Mouse (Mus musculus): ENCODE results near the gene Chad. TPM values are rescaled to one million over a fixed set of nuclear protein-coding genes. Genes with fewer than 3 reads are reported as not detected.

Gene Chad
- total RNA-seq (2021), result under 1 TPM; 0.30 to 0.58 TPM
- long read RNA-seq, result 0 reads

DNA sequence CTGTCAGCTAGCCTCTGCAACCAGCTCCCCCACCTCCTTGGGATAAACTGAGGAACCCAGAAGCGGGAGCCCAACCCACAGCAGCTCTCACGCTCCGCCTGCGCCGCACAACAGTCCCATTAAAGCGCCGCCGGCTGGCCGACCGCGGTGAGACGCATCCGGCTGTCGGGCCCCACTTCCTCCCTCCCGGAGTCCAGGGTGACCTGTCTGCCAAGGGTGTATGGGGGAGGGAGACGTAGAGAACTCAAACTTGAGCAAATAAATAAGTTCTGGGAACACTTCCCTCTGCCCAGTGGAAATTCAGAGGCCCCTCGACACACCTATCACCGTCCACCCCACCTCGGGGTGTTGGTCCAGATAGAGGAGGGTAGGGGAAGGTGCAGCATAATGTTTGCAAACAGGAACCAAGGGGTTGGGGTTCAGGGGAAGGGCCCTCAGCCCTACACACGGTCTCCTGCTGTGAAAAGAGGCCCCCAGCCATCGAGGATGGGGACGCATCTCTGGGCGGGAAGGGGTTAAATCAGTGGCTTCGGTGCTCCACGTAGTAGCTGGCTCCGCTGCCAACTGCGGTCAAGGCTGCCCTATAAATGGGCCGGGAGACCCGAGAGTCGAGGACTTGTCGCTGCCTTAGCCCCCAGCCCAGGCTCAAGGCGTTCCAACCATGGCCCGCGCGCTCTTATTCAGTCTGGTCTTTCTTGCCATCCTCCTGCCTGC, at the start of gene Chad:
Chad (plus strand) TSS at position 611 of the 714 bp plus-strand sequence.
- no peak for DNase-seq (ENCODE audit: low spot score in 2 of 2)

GRCm38 (mm10) chr11:94521219-94521843, 43.5 kb upstream of the Chad start, which contains the start of gene Mycbpap:
Gene Mycbpap (minus strand): TSS chr11:94521742.
- DNase-seq (ENCODE audit: low spot score in 2 of 2), result peak; percentile 28 to 51

DNA sequence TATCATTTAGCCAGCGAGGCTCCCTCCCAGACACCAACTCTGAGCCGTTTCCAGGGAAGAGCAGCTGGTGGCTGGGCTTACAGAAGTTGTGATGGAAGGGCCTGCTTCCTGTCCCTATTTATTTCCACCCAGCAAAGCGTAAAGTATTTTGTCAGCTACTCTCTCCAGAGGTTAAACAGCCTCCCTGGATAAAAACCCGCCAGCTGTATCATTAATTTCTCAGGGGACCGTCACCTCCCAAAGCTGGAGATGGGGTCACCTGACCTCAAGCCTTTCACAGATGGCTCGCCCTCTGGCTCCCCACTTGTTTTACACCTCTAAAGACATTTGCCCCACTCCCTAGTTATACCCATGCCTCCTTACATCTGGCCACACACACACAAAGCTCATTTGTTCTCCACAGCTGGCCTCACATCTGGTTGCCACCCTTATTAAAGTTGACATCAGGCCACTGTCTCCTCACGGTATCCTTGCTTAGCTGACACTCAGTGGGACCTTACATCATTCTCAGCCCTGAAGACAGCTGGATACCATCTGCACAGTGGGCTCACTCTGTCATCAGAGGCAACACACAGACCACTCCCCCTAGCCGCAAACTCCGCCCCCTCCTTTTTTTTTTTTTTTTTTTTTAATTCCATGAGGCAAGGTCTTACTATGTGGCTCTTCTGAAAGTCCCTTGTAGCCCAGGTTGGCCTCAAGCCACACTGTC, 38.5 kb upstream of the Chad start:
- DNase-seq (ENCODE audit: low spot score in 2 of 2), result no peak

DNA sequence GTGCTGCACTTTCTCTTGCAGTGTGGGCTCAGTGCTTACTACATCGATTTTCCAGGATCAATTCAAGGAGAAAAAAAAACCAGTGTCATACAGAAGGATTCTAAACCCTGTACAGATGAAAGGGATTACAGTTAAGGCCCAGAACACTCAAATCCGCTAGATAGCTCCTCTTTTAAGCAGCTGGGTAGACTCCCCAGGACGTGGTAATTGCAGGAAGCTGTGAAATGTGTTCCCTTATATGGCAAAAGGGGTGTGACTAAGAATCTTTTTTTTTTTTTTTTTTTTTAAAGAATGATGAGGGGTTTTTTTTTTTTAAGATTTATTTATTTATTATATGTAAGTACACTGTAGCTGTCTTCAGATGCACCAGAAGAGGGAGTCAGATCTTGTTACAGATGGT, 36.0 kb upstream of the Chad start:
- no peak for DNase-seq (ENCODE audit: low spot score in 2 of 2)

DNA sequence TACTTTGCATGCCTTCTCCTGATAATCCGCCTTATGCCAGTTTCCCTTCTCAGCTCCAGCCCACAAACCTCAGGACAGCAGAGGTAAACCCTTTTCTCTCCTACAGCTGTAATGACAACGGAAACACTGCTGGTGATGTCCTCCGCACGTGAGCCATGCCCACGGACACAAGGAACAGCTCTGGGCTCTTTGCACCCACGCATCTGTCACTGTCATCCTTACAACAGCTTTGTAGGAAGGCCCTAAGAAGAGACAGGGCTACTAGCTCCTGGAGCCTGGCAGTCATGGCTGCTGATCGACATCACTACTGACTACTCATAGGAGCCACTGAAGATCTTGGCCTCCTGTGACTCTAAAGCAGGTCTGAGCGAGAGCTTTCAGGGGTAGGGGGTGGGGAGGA, 31.7 kb upstream of the Chad start:
- no peak for DNase-seq (ENCODE audit: low spot score in 2 of 2)

GRCm38 (mm10) chr11:94538733-94539292, 26.0 kb upstream of the Chad start:
- DNase-seq (ENCODE audit: low spot score in 2 of 2), result no peak

DNA sequence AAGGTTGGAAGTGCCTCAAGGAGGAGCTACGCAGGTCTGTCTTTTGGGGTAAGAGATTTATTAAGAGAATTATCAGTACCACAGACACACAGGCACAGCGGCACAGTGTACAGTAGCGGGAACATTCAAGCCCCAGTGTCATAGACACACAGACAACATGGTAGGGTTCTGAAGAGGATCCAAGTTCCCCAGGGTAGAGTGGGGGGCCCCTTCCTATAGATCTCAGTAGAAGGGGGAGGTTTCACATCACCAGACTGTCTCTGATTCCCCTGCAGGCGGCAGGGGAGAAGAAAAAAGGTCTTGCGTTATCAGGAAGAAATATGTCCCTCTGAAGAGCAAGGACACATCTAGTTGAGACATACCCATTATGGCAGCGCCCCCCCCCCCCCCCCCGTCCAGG, 25.1 kb upstream of the Chad start:
- DNase-seq (ENCODE audit: low spot score in 2 of 2), result no peak

DNA sequence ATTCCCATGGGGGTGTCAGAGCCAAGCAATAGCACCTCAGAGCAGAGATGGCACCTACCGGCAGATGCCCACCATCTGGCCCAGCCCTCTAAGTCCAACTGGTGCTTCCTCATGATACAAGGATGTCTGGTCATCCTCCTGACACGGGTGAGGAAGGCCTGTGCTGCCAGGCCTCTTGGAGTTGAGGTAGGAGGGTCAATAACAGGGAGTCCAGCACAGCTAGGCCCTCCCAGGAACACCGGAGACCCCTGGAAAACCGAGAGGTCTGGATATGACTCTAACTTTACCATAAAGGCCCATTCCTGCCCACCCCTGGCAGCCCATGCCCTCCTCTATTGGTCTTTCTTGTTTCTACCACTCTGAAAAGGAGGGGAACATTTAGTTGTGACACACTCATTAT, 22.4 kb upstream of the Chad start:
- DNase-seq (ENCODE audit: low spot score in 2 of 2), result no peak

DNA sequence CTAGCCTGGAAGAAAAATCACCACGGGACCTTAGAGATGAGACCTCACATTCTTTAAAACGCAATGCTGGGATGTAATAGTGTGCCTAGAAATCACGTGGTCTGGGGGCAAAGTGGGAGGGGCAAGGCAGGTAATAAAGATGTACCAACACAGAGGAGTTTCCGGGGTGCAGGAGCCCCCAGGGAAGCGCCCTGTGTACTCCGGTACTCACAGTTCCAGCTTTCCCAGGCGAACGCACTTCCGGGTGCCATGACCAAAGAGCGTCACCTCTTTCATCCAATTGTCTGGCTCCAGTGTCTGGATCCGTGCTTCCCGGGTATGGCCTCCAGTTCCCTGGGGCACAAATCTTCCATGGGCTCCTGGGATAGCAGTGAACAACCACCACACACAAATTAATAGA, 21.5 kb upstream of the Chad start:
- no peak for DNase-seq (ENCODE audit: low spot score in 2 of 2)

DNA sequence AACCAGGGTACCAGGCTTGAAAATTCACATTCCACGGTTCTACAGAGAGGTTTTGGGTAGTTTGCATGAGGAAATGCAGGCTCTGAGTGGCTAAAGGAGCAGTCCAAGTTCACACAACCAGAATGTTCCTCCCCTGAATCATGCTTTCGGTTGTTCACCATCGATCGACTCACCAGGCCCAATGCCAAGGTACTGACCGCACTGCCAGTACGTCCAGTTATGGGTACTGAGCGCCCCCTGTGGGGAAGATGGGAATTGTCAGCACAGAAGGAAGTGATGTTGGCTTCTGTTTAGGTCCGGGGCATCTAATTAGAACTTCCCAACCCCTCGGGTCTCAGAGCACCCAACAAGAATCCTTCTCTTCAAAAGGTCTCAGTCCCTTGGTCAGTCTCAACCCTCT, 20.9 kb upstream of the Chad start:
- DNase-seq (ENCODE audit: low spot score in 2 of 2), result peak; percentile 67 to 94

DNA sequence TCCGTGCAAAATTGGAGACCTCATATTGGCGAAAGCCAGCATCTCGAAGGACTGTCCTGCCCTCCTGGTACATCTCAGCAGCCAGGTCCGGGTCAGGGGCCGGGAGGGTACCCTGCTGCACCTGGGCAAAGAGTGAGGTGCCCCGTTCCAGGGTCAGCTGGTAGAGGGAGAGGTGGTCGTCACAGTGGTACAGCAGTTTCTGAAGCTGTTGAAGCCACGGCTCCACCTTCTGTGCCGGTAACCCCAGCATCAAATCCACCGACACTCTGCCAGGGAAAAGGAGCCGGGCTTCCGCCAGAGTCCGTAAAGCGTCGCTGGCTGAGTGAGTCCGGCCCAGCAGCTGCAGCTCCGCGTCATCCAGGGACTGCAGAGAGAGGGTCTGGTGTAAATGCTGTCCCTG, 20.4 kb upstream of the Chad start:
- peak in 1 of 2 experiments; percentile 14 for DNase-seq (ENCODE audit: low spot score in 2 of 2)

- no peak for DNase-seq (ENCODE audit: low spot score in 2 of 2)
Measured at GRCm38 (mm10) chr11:94546381-94546780, 18.5 kb upstream of the Chad start.

DNA sequence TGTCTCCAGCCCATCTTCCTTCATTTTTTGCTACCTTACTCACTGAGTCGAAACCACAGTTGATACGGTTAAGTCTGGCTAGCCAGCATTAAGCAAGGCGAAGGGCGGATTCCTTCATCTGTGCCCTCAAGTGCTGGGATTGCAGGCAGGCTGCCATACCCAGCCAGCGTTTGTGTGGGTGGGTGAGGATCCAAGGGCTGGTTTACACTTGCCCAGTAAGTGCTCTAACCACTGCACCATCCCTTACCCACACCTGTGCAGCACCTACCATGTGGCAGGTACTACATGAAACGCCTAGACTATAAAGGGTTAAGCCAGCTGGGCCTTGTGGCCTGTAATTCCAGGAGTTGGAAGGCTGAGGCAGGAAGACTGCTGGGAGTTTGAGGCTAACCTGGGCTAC, 17.6 kb upstream of the Chad start:
- DNase-seq (ENCODE audit: low spot score in 2 of 2), result no peak

DNA sequence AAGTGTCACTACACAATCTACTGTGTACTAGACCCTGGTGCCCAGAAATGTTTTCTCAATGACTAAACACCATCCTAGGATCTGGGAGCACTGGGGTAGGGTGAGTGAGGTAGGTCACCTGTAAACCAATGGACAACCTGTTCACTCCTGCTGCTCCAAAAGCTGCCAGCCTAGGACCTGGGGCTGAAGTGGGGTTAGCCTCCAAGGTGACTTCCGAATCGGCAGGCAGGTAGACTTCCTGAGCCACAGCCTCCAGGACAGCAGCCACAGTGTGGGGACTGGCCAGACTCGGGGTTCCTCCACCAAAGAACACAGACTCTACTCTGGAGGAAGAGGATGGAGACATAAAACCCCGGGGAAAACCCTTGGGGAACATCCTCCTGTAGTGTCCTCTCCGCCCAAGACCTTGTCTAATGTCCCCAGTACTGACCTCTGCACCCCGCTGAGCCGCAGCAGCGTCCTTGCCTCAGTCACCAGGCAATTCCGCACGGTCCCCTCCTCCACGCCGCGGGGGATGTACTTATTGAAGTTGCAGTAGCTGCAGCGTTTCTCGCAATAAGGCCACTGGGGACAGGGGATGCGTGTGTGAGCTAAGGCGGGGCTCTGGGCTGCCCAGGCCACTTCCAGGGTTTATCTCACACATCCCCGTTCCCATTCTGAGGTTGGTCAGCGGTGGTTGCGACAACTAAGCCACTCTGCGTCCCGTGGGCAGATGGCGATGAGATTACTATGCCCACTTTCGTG, 16.6 kb upstream of the Chad start:
- DNase-seq (ENCODE audit: low spot score in 2 of 2), result peak in 1 of 2 experiments; percentile 48

GRCm38 (mm10) chr11:94548888-94549690, 15.8 kb upstream of the Chad start, which contains the start of gene Rsad1:
Gene Rsad1 (minus strand): TSS chr11:94549255.
- DNase-seq (ENCODE audit: low spot score in 2 of 2), result peak; percentile 91 to 98

DNA sequence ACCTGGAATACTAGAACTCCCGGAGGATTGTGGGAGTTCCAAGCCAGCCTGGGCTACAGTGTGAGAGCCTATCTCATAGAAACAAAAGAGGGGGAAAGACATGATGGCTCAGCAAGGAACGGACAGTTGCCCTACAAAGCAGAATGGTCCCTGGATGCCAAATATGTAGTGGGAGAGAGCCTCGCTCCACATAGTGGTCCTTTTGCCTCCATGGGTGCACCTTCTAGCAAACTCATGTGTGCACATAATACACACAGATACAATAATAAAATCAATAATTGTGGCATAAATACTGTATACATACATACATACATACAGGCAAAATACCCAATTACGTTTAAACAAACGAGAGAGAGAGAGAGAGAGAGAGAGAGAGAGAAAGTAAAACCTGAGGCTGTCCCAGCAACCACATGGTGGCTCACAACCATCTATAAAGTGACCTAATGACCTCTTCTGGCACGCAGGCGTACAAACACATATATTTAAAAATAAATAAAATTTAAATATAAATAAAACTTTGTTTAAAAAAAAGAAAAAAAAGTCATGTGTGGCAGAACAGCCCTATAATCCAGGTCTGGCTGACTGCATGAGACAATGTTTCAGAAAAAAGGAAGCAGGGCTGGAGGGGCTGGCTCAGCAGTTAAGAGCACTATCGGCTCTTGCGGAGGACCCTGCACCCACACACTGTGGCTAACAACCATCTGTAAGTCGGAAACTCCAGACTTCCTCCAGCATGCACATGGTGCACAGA, 15.0 kb upstream of the Chad start:
- peak; percentile 52 to 71 for DNase-seq (ENCODE audit: low spot score in 2 of 2)

DNA sequence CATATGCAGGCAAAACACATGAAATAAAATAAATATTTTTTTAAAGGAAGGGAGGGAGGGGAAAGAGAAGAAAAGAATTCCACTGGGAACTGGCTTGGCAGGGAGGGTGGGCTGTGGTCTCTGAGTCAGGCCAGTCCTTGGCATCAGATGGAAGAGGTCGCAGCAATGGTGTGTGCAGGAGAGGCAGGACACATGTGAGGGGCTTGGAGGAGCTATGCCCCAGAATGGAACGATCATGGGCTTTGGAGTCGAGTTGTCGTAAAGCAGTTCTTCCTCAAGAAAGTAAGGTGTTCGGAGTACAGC, 14.5 kb upstream of the Chad start:
- DNase-seq (ENCODE audit: low spot score in 2 of 2), result no peak

GRCm38 (mm10) chr11:94558226-94558625, 6.6 kb upstream of the Chad start:
- DNase-seq (ENCODE audit: low spot score in 2 of 2), result no peak

DNA sequence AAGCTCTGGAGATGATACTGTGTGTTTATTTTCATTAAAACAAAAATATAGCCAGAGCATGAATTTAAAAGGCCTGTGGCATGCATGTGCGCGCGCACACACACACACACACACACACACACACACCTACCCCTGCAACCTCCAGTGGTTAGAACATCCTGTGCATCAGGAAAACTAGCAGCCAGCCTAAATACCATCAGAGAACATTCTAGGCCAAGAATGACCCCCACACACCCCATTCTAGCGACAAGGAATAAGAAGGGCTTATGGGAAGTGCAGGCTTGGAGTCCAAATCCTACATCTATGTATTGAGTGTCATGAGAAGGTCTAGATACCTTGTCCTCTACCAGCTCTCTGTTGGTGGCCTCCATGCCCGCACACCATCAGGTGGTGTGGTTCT, 1.5 kb upstream of the Chad start:
- DNase-seq (ENCODE audit: low spot score in 2 of 2), result no peak

DNA sequence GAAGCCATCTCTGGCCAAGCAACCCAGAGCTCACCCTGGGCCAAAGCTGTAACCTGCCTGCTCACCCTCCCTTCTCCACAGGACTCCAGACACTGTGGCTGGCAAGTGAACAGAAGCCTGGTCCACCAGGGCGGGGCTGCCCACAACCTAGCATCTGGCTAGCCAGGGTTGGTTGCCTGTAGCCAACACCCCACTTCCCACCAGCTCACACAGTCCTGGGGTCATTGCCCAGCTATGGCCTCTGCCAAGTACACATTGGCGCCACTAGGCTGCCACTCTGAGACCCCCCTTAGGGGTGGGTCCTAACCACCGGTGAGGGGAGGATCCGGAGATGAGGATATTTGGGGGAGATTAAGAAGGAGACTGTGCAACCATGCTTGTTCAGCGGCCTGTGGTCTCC, 1.0 kb upstream of the Chad start:
- DNase-seq (ENCODE audit: low spot score in 2 of 2), result no peak
